Mouse (Mus musculus): Measurements from ENCODE around the gene Ubr3. TPM values are rescaled to one million over a fixed set of nuclear protein-coding genes. Genes with fewer than 3 reads are reported as not detected.

The Ubr3 gene
- total RNA-seq, 2 experiments from 2014 or later, result 72.6 to 78.7 TPM

DNA sequence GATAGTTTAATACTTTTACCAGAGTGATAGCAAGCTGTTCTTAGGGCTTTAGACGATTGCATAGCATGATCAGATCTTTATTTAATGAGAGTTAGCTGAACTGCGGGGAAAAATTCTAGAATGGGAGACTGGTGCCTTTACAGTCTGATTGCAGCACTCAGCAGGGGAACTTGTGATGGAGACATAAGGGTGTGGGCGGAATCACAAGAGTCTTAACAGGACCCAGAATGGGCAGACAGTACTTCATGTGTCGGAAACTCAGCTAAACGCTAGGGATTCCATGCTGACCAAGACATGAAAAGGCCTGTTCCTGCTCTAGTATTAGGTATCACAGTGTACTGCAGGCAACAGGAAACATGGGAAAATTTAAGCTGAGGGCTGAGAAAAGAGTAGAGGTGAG is 128.7 kb downstream of the Ubr3 start:
- no peak for DNase-seq (ENCODE audit: low spot score in 2 of 2)

DNA sequence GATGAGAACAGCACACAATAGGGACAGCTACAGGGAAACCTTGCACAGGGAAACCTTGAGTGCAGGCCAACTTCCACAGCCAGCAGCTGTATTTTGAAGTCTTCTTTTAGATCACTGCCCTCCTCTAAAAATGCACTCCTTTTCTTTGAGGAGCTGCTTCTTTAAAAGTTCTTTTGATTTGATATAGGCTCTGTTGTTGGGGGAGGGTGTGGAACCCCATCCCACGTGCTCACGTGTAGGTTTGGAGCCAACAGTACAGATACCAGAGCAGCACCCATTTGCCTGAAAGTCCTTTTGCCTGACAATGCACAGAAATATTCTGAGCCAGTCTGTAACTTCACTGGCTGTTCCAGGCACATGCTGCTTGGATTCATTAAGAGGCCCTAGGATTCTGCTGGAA is 134.4 kb downstream of the Ubr3 start:
- no peak for DNase-seq (ENCODE audit: low spot score in 2 of 2)

- no peak for DNase-seq (ENCODE audit: low spot score in 2 of 2)
Observed at GRCm38 (mm10) chr2:70034895-70035294, 137.8 kb downstream of the Ubr3 start.

GRCm38 (mm10) chr2:70035358-70035757 is 138.3 kb downstream of the Ubr3 start:
- no peak for DNase-seq (ENCODE audit: low spot score in 2 of 2)

DNA sequence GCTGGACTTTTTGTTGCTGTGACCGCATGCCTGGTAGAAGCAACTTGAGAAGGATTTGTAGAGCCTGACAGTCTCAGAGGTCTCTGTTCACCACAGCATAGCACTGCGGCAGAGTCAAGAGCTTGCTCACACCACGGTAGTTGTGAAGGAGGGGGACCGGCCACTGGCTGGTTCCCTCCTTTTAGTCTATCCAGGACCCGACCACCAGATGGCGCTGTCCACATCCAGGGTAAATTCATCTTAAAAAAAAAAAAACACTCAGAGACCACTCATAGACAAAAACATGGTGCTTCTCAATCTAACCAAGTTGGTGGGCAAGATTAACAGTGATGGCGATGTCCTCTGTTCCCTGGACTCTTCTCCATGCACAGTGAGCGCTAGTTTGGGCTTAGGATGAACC is 140.2 kb downstream of the Ubr3 start:
- no peak for DNase-seq (ENCODE audit: low spot score in 2 of 2)

- no peak for DNase-seq (ENCODE audit: low spot score in 2 of 2)
Observed at GRCm38 (mm10) chr2:70038752-70039151, 141.7 kb downstream of the Ubr3 start, which contains the start of gene Myo3b. Gene Myo3b, plus strand, starts transcription at chr2:70039126.

DNA sequence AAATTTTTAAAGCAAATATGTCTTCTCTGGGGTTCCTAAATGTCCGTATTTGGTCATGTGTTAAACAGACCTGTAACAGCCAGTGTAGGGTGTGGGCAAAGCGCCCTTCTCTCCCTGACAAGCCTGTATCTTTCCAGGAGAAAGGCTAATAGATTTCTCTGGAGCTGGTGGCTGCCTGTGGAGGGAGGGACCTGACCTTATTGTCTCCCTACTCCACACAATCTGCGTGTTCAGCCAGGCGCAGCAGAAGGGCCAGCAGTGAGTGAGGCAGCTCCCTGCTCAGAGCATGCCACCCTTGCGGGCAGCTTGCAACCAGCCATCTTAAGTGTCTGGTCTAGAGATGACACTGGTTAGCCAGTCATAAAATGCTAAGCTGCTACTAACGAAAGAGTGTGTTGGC is 147.4 kb downstream of the Ubr3 start:
- no peak for DNase-seq (ENCODE audit: low spot score in 2 of 2)

GRCm38 (mm10) chr2:70047868-70048267 is 150.8 kb downstream of the Ubr3 start:
- no peak for DNase-seq (ENCODE audit: low spot score in 2 of 2)

DNA sequence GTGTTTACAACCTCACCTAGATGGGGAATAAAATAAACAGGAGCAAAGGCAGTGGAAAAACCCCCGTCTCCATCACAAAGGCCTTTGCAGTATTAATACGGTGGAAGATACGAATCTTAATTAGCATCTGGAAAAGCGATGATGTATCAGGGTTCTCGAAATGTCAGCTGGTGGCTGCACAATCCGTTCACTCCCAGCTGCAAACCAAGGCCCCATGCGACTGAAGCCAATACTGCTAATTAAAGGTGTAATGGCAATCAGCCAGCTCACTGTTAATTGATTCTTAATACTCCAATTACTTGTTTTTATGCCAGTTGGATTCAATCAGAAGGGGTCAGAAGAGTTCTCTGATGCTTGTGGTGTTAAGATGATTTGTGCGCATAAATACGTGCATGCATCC is 156.8 kb downstream of the Ubr3 start:
- no peak for DNase-seq (ENCODE audit: low spot score in 2 of 2)

DNA sequence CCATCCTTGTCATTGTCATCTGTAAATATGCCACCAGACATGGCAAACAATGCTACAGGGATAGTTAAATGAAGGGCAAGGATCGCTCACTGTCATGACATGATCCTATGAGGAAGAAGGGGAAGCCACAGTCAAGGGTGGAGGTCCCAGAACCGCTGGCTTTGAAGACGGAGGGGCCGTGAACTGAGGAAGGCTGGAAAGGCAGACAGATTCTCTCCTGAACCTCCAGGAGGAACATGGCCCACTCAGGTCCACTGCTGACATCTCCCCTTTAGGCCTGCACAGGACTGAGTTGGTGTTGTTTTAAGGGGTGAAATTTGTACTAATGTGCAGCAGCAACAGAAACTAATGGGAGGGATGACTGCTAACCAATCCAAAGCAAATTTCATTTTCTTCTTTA is 161.2 kb downstream of the Ubr3 start:
- DNase-seq (ENCODE audit: low spot score in 2 of 2), result no peak

- no peak for DNase-seq (ENCODE audit: low spot score in 2 of 2)
Observed at GRCm38 (mm10) chr2:70060359-70061345, 163.6 kb downstream of the Ubr3 start.

DNA sequence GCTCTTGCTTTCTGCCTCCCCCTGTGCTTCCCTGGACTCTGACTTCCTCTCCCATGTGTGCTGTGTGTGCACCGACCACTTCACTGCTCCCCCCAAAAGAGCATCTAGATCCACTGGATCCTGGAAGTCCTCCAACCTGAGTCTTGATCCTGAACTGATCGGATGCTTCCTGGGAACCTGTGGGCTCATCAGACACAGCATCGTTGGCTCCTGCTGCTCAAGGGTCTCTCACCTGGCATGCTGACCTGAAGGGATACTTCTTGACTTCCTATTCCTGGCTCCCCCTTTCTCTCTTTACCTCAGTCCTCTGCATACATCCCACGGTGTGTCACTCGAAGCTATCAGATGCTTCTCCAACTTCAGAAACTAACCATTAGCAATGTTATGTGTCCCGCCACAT is 168.1 kb downstream of the Ubr3 start:
- no peak for DNase-seq (ENCODE audit: low spot score in 2 of 2)

- no peak for DNase-seq (ENCODE audit: low spot score in 2 of 2)
Observed at GRCm38 (mm10) chr2:70065729-70066300, 168.8 kb downstream of the Ubr3 start.

GRCm38 (mm10) chr2:70066338-70067022 is 169.4 kb downstream of the Ubr3 start:
- DNase-seq (ENCODE audit: low spot score in 2 of 2), result no peak

GRCm38 (mm10) chr2:70069861-70070260 is 172.8 kb downstream of the Ubr3 start:
- DNase-seq (ENCODE audit: low spot score in 2 of 2), result no peak

Other genes with a start within 250 kb of the Ubr3 start
- gene Klhl41, start 227.1 kb upstream of the Ubr3 start, total RNA-seq (2021), result 10 to 100 TPM in 1 of 2 experiments, 1 to 10 TPM in 1; 5.2 to 18.0 TPM
- gene Fastkd1, start 183.7 kb upstream of the Ubr3 start, total RNA-seq (2021), result 10 to 100 TPM; 23.4 to 26.9 TPM
- 10 to 100 TPM; 89.5 to 95.0 TPM for gene Ppig, start 174.7 kb upstream of the Ubr3 start, total RNA-seq (2021)
- gene Ccdc173, start 107.7 kb upstream of the Ubr3 start, total RNA-seq (2021), result 1 to 10 TPM; 2.7 to 3.0 TPM
- gene Phospho2, start 107.6 kb upstream of the Ubr3 start, total RNA-seq (2021), result 10 to 100 TPM; 14.7 to 17.4 TPM
- gene Klhl23, start 75.3 kb upstream of the Ubr3 start, total RNA-seq (2021), result 10 to 100 TPM; 25.8 to 26.8 TPM
- gene Ssb, start 35.7 kb upstream of the Ubr3 start, total RNA-seq (2021), result 100 to 1,000 TPM; 196 to 224 TPM
- gene Mettl5, start 11.6 kb upstream of the Ubr3 start, total RNA-seq (2021), result 10 to 100 TPM; 26.0 to 27.1 TPM
- gene Myo3b, start 141.9 kb downstream of the Ubr3 start, total RNA-seq (2021), result under 1 TPM; 0.06 to 0.20 TPM